Mouse (Mus musculus): ENCODE measurements around the gene Prom2. TPM values are rescaled to one million over a fixed set of nuclear protein-coding genes. Genes with fewer than 3 reads are reported as not detected.

The Prom2 gene
- total and polyA plus RNA-seq, 3 experiments: not detected

- Histone ChIP-seq H3K9ac (ENCODE audit: control insufficient read depth, low read depth, low read length, poor library complexity, severe bottlenecking) (no peak overlapping the region), H3K9me3 (replicated peaks; ENCODE audit: insufficient read depth, low read length) (no peaks in the 10 kb centered on the region), H3K4me3 (ENCODE audit: control insufficient read depth in 1 of 2, insufficient read depth in 1 of 2, low read depth in 2 of 2, low read length in 2 of 2) (no peak overlapping the region), H3K27me3 (ENCODE audit: control insufficient read depth in 1 of 2, insufficient read depth in 2 of 2, low read length in 2 of 2) (peaks cover 4 to 7% of the 10 kb centered on the region in 2 experiments; a peak in 2 of 4 replicates), H3K27ac (ENCODE audit: control insufficient read depth, low read depth, low read length) (no peak overlapping the region), H3K79me2 (ENCODE audit: control insufficient read depth, insufficient read depth, low read length, poor library complexity) (no peaks in the 10 kb centered on the region), H3K4me1 (ENCODE audit: control insufficient read depth in 1 of 2, insufficient read depth in 2 of 2, low read length in 2 of 2) (no peaks in the 10 kb centered on the region), H3K36me3 (ENCODE audit: control insufficient read depth in 1 of 2, insufficient read depth in 2 of 2, low read length in 2 of 2) (no peaks in the 10 kb centered on the region)
- DNase-seq (ENCODE audit: low read depth, low spot score): no peak
- TF ChIP-seq KAT2A (conservative IDR thresholded peaks at IDR 0.05; ENCODE audit: low read depth, low read length): no peak
- TF ChIP-seq GABPA (IDR thresholded peaks at IDR 0.05; ENCODE audit: low read depth, low read length): no peak
- no peak for TF ChIP-seq MYC (IDR thresholded peaks at IDR 0.05; ENCODE audit: low read depth, low read length)
- TF ChIP-seq CHD2 (IDR thresholded peaks at IDR 0.05; ENCODE audit: low read length): no peak
- TF ChIP-seq NELFE (IDR thresholded peaks at IDR 0.05; ENCODE audit: low read depth, low read length): no peak
- TF ChIP-seq CHD1 (IDR thresholded peaks at IDR 0.05; ENCODE audit: low read depth, low read length): no peak
- no peak for TF ChIP-seq HCFC1 (IDR thresholded peaks at IDR 0.05; ENCODE audit: low read depth, low read length)
- no peak for TF ChIP-seq ETS1 (IDR thresholded peaks at IDR 0.05; ENCODE audit: low read depth, low read length)
- no peak for TF ChIP-seq ELF1 (IDR thresholded peaks at IDR 0.05; ENCODE audit: low read depth, low read length)
Measured at GRCm38 (mm10) chr2:127498750-127499149, 42.5 kb downstream of the Prom2 start.

GRCm38 (mm10) chr2:127496321-127496720 is 44.9 kb downstream of the Prom2 start:
- Histone ChIP-seq H3K9me3 (replicated peaks; ENCODE audit: insufficient read depth, low read length) (no peaks in the 10 kb centered on the region), H3K9ac (ENCODE audit: control insufficient read depth, low read depth, low read length, poor library complexity, severe bottlenecking) (no peak overlapping the region), H3K4me1 (ENCODE audit: control insufficient read depth in 1 of 2, insufficient read depth in 2 of 2, low read length in 2 of 2) (no peaks in the 10 kb centered on the region), H3K27me3 (ENCODE audit: control insufficient read depth in 1 of 2, insufficient read depth in 2 of 2, low read length in 2 of 2) (peaks cover 7 to 10% of the 10 kb centered on the region in 2 experiments; a peak in 3 of 4 replicates), H3K79me2 (ENCODE audit: control insufficient read depth, insufficient read depth, low read length, poor library complexity) (no peaks in the 10 kb centered on the region), H3K36me3 (ENCODE audit: control insufficient read depth in 1 of 2, insufficient read depth in 2 of 2, low read length in 2 of 2) (no peaks in the 10 kb centered on the region), H3K4me3 (ENCODE audit: control insufficient read depth in 1 of 2, insufficient read depth in 1 of 2, low read depth in 2 of 2, low read length in 2 of 2) (no peak overlapping the region), H3K27ac (ENCODE audit: control insufficient read depth, low read depth, low read length) (no peak overlapping the region)
- DNase-seq (ENCODE audit: low read depth, low spot score): no peak
- no peak for TF ChIP-seq KAT2A (conservative IDR thresholded peaks at IDR 0.05; ENCODE audit: low read depth, low read length)
- no peak for TF ChIP-seq CTCF (IDR thresholded peaks at IDR 0.05 in 2 of 3, conservative IDR thresholded peaks at IDR 0.05 in 1 of 3; ENCODE audit: control insufficient read depth in 1 of 3, insufficient read depth in 1 of 3, low read depth in 2 of 3, low read length in 3 of 3, poor library complexity in 1 of 3, severe bottlenecking in 1 of 3)
- TF ChIP-seq TCF12 (IDR thresholded peaks at IDR 0.05; ENCODE audit: low read depth, low read length): no peak
- TF ChIP-seq SMC3 (IDR thresholded peaks at IDR 0.05; ENCODE audit: low read depth, low read length): no peak
- no peak for TF ChIP-seq MAX (IDR thresholded peaks at IDR 0.05; ENCODE audit: low read length)
- no peak for TF ChIP-seq RCOR1 (IDR thresholded peaks at IDR 0.05; ENCODE audit: low read depth, low read length)
- TF ChIP-seq MYB (IDR thresholded peaks at IDR 0.05; ENCODE audit: low read depth, low read length): no peak
- no peak for TF ChIP-seq NRF1 (IDR thresholded peaks at IDR 0.05; ENCODE audit: insufficient read depth, low read depth, low read length, poor library complexity, severe bottlenecking)
- TF ChIP-seq POLR2AphosphoS5 (IDR thresholded peaks at IDR 0.05; ENCODE audit: borderline replicate concordance, low read depth, low read length): no peak
- TF ChIP-seq MAFK (IDR thresholded peaks at IDR 0.05; ENCODE audit: borderline replicate concordance, low read depth, low read length): no peak
- TF ChIP-seq ZC3H11A (IDR thresholded peaks at IDR 0.05; ENCODE audit: low read depth, low read length): no peak
- no peak for TF ChIP-seq CHD2 (IDR thresholded peaks at IDR 0.05; ENCODE audit: low read length)
- no peak for TF ChIP-seq GABPA (IDR thresholded peaks at IDR 0.05; ENCODE audit: low read depth, low read length)
- TF ChIP-seq TBP (IDR thresholded peaks at IDR 0.05; ENCODE audit: low read depth, low read length): no peak
- TF ChIP-seq MXI1 (IDR thresholded peaks at IDR 0.05; ENCODE audit: low read depth, low read length): no peak
- TF ChIP-seq ETS1 (IDR thresholded peaks at IDR 0.05; ENCODE audit: low read depth, low read length): no peak
- TF ChIP-seq MAZ (IDR thresholded peaks at IDR 0.05; ENCODE audit: low read depth, low read length): no peak
- TF ChIP-seq ZNF384 (IDR thresholded peaks at IDR 0.05; ENCODE audit: low read depth, low read length): no peak
- no peak for TF ChIP-seq POLR2AphosphoS2 (IDR thresholded peaks at IDR 0.05; ENCODE audit: low read length)

Measured in MEL (cell line).